Mouse (Mus musculus): ENCODE results near the gene Il12b.
A peak's percentile ranks its signal among the peaks of the same experiment; 100 is the strongest.

Gene Il12b

DNA sequence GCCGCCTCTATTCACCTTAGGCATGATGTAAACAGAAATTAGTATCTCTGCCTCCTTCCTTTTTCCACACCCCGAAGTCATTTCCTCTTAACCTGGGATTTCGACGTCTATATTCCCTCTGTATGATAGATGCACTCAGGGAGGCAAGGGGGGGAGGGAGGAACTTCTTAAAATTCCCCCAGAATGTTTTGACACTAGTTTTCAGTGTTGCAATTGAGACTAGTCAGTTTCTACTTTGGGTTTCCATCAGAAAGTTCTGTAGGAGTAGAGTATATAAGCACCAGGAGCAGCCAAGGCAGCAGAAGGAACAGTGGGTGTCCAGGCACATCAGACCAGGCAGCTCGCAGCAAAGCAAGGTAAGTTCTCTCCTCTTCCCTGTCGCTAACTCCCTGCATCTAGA is at the start of gene Il12b:
Gene Il12b, plus strand, starts transcription at position 301 of the 400 bp plus-strand sequence.
- DNase-seq (ENCODE audit: low spot score), result no peak

GRCm38 (mm10) chr11:44354860-44355470 is 44.9 kb upstream of the Il12b start:
- DNase-seq (ENCODE audit: low spot score), result no peak

DNA sequence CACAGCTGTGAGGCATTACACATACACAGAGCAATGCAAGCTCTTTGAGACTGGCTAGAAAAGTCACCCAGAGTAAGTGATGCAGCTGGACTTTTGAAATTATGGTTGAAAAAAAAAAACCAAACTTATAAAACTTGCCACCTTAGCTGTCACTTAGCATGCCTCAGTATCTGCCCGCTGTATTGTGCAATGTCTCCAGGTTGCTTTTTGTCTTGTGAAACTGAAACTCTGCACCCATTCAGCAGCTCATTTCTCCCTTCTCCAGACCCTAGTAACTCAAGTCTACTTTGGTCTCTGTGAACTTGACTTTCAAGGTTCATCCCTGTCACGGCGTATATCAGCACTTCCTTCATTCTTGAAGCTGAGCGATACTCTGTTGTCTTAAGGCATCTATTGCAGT is 43.7 kb upstream of the Il12b start:
- no peak for DNase-seq (ENCODE audit: low spot score)

DNA sequence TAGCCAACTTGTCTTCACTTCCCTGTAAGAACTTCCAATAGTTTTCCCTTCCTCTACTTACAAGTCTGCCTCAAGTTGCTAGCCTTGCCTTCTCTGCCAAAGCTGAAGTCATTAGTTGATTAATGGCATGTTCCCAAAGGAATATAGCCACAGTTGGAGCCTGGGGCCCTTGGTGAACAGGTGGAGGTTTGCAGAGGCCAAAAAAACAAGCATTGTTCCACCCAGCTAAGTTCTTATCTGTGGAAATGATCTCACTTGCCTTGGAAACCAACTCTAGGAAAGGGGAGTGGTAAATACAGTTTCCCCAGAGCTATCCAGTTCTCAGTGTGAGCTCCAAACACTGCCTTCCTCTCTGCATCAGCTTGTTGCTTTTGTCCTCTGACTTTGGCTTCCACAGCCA is 35.3 kb upstream of the Il12b start:
- no peak for DNase-seq (ENCODE audit: low spot score)

DNA sequence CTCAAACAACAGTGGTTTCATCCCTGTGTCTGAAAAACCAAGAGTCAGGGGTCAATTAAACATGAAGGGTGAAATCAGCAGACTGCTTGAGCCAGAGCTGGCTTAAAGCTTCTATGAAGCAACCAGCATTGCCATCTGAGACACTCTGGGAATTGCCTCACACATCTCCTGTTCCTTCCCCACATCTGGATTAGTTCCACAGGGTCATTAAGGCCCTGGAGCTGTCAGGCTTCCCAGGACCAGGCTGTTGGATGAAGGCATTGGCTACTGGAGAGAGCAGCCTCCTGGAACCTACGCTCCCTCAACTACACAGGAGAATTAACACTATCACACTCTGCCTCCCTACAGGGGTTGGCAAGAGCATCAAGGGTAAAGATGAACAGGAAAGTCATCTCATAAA is 32.2 kb upstream of the Il12b start:
- no peak for DNase-seq (ENCODE audit: low spot score)

DNA sequence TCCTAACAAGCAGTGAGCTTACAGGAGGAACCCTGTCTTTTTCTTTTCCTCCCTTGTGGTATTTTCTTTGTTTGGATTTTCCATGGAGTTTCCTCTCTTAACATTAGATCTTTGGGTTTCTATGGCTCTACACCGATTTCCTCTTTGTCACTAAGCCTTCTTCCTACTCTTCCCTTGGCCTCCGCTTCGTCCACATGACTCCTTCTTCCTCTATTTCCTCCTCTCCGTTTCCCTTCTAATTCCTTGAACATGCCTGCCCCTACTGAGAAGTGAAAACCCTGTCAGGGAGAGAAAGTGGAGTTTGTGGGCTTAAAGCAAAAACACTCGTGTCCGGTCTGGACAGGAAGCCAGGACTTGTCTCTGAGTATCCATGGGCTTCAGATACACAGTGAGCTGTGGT is 27.0 kb upstream of the Il12b start:
- no peak for DNase-seq (ENCODE audit: low spot score)

DNA sequence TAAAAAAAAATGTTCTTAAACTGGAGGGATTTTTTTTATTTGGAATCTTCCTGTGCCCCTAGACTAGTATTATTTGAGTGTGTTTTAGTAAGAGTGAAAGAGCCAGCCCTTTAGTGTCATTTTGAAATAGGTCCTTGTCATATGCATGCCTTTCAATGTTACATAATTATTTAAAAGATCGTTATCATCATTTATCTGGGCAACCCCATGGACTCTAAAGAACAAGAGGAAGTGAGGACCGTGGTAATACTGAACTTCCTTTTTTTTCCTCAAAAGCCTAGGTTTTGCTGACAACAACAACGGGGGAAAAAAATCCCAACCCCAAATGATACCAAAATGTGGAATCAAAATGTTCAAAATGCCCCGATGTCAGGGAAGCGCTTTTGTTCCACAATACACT is 22.0 kb upstream of the Il12b start:
- DNase-seq (ENCODE audit: low spot score), result no peak

DNA sequence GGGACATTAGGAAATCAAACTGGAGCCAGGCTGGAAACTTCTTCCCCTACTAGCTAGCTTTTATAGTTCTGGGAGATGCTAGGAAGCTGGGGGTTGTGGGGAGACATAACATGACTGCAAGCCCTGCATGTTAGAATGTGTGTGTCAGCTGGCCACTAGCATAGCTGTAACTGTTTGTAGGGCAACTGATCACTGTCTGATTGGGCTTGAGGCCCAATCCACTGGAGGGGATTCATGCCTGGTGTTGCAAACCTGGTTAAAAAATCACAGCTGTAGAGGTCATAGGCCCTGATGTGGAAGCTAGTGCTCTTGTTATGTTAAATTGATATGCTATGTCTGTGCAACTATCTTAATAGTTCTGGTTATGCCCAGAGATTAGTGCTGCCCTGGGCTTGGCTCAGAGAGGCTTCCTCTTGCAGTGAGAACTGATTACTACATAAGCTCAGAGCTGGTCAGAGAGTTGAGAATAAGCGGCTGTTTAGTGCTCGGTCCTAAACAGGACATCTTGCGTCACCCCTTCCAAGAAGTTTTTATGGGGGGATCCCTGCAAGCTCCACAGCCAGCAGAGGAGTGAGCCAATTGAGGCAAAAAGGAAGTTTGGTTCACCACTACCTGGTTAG is 19.3 kb upstream of the Il12b start:
- no peak for DNase-seq (ENCODE audit: low spot score)

DNA sequence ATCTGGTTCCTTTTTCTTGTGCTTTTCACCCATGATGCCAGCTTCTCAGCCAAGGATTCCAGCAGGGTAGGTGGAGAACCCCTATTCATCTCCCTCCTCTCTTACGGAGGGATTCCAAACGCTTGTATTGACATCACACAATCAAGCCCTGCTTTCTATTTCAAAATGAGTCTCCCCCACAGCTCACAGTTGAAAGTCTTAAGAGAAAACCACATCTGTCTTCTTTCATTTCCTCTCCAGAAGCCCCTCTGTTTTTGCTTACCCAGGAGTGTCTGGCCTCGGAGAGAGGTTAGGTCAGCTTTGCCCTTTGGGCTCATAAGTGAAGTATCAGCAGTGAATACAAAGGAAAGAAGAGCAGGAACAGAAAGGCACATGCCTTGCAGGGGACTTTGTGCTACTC is 17.7 kb upstream of the Il12b start:
- DNase-seq (ENCODE audit: low spot score), result no peak

DNA sequence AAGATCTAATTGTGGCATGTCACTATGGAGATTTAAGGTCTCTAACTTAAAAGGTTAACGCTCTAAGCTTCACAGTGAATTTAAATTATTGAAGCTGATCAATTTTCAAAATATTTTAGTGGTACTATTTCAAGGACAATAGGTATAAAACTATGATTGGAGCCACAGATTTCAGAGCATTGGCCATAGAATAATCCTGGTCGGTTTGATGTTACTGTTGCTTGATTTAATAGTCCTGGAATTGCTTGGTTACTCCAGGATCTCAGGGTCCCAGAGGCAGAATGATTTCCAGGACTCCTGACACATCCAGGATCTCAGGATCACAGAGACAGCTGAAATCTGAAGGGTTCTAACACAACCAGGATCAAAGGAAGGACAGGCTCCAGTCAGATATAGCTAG is 12.8 kb upstream of the Il12b start:
- DNase-seq (ENCODE audit: low spot score), result no peak

DNA sequence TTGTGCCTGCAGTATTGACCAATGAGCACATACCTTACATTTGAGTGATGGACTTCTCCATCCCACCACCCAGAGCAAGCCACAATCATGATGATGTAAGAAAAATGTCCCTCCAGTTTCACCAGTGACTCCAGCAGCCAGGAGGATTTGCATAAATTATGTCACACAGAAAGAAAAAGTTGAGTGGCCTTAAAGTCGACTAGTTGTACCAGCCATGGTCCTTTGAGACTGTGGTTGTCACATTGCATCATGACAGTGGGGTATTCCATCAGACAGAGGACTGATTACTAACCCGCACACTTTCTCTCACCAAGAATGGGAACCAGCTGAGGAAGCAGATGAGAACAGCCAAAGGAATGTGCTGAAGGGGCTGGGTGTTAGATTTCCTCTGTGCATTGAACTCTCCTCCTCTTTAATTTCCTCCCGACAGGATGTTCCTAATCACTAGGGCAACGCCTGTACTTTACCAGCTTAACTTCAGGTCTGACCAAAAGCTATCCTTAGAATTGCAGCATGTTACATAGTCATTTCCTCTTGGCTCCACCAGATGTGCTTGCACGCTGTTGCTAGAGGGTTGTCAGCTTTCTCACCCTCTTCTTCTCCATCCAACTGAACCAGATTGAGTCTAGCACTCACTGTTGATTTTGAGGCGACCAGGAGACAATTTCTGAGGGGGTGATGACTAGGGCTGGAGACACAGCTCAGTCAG is 9.7 kb upstream of the Il12b start:
- no peak for DNase-seq (ENCODE audit: low spot score)

- no peak for DNase-seq (ENCODE audit: low spot score)
These were observed 6.6 kb upstream of the Il12b start for GRCm38 (mm10) chr11:44393101-44393810.

GRCm38 (mm10) chr11:44395401-44395800 is 4.5 kb upstream of the Il12b start:
- DNase-seq (ENCODE audit: low spot score), result no peak

DNA sequence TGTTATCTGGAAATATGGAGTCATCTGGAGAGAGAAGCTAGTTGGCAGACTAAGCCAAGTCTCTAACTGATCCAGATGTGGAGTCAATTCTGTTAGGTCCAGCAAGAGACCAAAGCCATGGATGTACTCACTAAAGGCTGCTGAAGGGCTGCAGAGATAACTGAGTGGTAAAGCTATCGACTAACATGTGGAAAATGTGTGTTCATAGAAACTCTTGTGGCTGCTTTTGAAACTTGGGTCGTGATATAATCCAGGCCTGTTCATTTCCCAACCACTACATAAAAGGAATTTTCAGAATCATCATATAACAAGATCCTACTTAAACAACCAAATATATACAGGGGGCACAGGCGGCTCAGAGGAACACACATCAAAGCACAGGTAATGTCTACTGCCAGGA is 2.3 kb upstream of the Il12b start:
- DNase-seq (ENCODE audit: low spot score), result no peak

GRCm38 (mm10) chr11:44398356-44398755 is 1.5 kb upstream of the Il12b start:
- no peak for DNase-seq (ENCODE audit: low spot score)

GRCm38 (mm10) chr11:44398782-44399225 is 1.1 kb upstream of the Il12b start:
- DNase-seq (ENCODE audit: low spot score), result peak; percentile 70

DNA sequence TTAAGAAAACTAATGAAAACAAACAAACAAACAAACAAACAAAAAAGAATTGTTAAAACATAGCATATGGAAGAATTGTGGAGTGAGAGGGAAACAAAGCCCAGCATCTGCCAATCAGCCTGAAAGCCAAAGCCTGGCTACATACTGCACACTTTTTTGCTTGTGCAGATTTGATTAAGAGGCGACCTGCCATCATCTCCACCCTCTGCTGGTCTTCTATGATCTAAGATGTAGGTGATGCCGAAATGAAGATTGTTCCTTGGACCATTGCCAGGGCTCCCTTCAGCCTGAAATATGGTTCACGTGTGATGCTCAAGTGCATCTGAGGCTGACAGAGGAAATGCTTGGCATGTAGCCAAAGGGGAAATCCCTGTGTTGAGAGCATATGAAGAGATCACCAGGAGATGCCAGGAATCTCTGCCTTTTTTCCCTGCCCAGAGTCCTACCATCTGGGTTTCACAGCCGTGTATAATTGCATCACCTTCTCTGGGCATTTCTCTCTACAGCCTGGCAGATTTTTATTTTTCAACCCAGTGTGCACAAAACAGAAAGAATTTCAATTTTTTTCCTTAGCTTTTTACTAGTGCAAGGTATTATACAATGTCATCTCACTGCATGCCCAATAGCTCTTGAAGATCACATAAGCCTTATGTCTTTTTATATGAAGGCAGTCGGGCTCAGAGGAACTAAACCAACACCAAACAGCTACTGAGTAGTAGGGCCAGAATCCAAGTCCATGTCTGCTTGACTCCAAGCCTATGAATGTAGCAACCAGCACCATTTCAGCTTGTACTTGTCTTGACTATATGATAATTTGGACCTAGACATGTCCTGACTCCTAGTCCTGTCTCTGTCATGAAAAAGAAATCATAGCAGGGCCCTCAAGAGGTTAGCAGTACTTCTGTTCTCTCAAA is 2.0 kb downstream of the Il12b start:
- peak; percentile 42 for DNase-seq (ENCODE audit: low spot score)

DNA sequence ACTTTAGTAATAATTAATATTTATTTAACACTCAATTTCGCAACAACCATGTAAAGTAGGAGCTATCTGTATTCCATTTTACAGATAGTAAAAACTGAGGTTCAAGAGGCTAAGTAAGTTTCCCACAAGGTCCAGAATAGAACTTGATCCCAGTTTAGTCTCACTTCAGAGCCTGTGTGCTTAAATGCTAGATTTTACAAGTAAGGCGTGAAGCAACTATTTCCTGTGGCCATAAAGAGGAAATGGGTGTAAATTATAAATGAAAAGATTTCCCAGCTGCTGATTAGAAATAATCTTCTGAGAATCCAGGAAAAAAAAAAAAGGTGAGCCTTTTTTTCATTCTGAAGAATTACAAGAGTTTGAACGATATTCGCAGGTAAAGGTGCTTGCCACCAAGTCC is 5.2 kb downstream of the Il12b start:
- no peak for DNase-seq (ENCODE audit: low spot score)

GRCm38 (mm10) chr11:44405961-44406360 is 6.1 kb downstream of the Il12b start:
- DNase-seq (ENCODE audit: low spot score), result no peak

DNA sequence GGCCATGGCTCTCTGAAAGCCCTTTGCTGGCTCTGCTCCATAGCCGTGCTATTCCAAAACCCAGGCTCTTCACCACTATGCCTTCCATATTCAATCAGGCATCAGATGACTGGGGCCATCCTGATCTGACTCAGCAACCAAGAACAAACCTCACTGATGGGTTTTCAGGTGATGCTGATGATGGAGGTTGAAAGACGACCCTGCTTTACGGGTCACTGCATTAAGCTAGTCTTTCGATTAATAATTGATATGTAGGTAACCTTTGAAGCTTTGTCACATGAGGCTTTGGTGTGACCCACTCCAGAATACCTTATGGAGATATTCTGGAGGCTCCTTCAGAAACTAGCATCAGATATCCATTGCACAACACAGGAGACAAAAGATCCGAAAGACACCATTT is 6.6 kb downstream of the Il12b start:
- DNase-seq (ENCODE audit: low spot score), result no peak

DNA sequence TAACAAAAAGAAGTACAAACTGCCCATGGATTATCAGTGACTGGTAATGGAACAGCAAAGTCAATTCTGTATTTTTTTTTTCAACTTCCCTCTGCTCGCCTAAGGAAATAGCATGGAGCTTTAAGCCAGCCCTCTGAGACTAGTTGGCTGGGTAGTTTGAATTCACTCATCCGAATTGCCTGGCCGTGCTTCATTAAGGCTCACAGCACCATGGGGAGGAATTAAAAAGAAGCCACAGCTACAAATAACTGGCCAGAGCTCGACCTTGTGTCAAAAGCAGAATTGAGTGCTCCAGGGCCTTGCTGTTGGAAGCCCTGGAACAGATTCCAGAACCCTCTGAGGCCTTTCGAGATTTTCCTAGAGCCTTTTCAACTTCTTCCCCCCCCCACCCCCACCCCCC is 8.8 kb downstream of the Il12b start:
- DNase-seq (ENCODE audit: low spot score), result no peak

DNA sequence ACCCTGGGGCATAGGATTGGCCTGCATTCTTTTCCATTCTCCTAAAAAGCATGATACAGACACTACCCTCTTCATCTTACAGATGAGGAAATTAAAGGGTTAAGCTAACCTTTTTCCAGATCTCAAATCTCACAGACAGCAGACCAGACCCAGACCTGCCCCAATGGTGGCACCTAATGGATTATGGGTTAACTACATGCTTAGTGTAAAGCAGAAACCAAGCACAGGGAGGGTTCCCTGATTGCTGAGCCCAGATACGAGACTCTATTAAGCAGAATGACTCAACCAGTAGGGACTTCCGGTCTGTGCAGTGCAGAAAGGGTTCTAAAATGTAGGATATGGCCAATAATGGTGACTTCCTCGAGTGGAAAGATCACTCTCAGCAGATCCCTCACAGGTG is 10.6 kb downstream of the Il12b start:
- no peak for DNase-seq (ENCODE audit: low spot score)

Measured in layer of hippocampus, adult 11-12 months (tissue).